Mouse (Mus musculus): Measurements from ENCODE around the gene Ceacam5. TPM values are rescaled to one million over a fixed set of nuclear protein-coding genes. Genes with fewer than 3 reads are reported as not detected.

Ceacam5 gene
- polyA plus RNA-seq (2015; fragmentation: Nextera tagmentation; extraction: Ambion mirVana) = not detected in 2 replicates

DNA sequence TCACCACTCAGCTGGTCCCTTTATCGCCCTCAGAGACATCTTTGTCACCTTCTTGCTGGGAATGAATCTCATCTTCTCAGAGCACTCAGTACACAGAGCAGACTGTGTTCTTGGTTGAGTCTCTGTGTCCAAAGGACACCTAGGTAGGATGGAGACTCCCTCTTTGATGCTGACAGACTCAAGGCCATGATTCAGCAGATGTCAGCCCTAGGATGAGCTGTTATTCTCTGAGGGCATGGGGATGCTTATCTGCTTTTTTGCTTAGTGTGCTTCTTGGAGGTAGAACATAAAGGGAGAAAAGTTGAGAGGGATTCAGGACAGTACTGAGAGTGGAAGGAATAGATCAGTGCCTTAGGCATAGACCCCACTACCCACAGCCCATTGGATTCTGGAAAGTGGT lies at the start of gene Ceacam5:
Ceacam5 (plus strand) TSS at position 301 of the 400 bp plus-strand sequence.
- Histone ChIP-seq H3K36me3 (replicated peaks) (no peaks in the 10 kb centered on the region), H3K9ac (no peak within 1 kb of the TSS), H3K27ac (no peak within 1 kb of the TSS), H3K4me2 (no peak within 1 kb of the TSS), H3K4me3 (no peak within 1 kb of the TSS), H3K27me3 (replicated peaks) (no peaks in the 10 kb centered on the region), H3K4me1 (no peaks in the 10 kb centered on the region), H3K9me3 (peaks cover 52% of the 10 kb centered on the region)
- 53% methylated on average over 1 of the region's 1 CpGs for WGBS
- no peak for ATAC-seq (replicated peaks)

Other genes with a start within 250 kb of the Ceacam5 start
- gene Ceacam14, start 99.4 kb downstream of the Ceacam5 start, polyA plus RNA-seq (2015; fragmentation: Nextera tagmentation; extraction: Ambion mirVana) = not detected in 2 replicates
- gene Gm5155, start 158.5 kb downstream of the Ceacam5 start, polyA plus RNA-seq (2015; fragmentation: Nextera tagmentation; extraction: Ambion mirVana) = not detected in 2 replicates